Mouse (Mus musculus) adrenal gland, adult 2 months (tissue): ENCODE measurements around the gene Itga5. TPM values are rescaled to one million over a fixed set of nuclear protein-coding genes. Genes with fewer than 3 reads are reported as not detected.

Source experiments
- microRNA-seq, 2 experiments: library from miRNA; unstranded; fragments of <30 nt; microRNA quantifications; one replicate each; pipeline ENCODE4 v1.2.0; 2021
- polyA plus RNA-seq: library from polyadenylated mRNA; depleted of rRNA; stranded (reverse); fragments of >200 nt; gene quantifications from 2 replicates; pipeline ENCODE4 v1.2.3, GENCODE M21; 2012; rRNA removed
- total RNA-seq, 2 experiments: library from RNA; stranded (reverse); gene quantifications; 2 replicates each; pipeline ENCODE4 v1.2.3; 2021

Itga5 gene
- total and polyA plus RNA-seq, 3 experiments = 28.4 to 36.0 (median 33.7) TPM

Small RNA genes within 50 kb of the gene (microRNA-seq; reads per million reads assigned to microRNA genes)
- gene Mir6963 = 0 to 0.83 reads per million in 2 experiments

Other genes with a start within 250 kb of the Itga5 start
- 10 to 100 TPM; 11.0 to 16.7 TPM for gene Smug1, start 199.7 kb downstream of the Itga5 start, total RNA-seq
- gene Smug1, start 199.7 kb downstream of the Itga5 start, polyA plus RNA-seq = 16.6 and 17.1 TPM in 2 replicates
- 10 to 100 TPM; 76.3 to 80.2 TPM for gene Cbx5, start 126.9 kb downstream of the Itga5 start, total RNA-seq
- 4.4 and 4.7 TPM in 2 replicates for gene Cbx5, start 126.9 kb downstream of the Itga5 start, polyA plus RNA-seq
- 100 to 1,000 TPM; 140 to 208 TPM for gene Hnrnpa1, start 126.3 kb downstream of the Itga5 start, total RNA-seq
- gene Hnrnpa1, start 126.3 kb downstream of the Itga5 start, polyA plus RNA-seq = 8.1 TPM in 2 replicates
- gene Nfe2, start 108.4 kb downstream of the Itga5 start, total RNA-seq = under 1 TPM; 0.21 to 0.95 TPM
- 0.38 and 0.83 TPM in 2 replicates for gene Nfe2, start 108.4 kb downstream of the Itga5 start, polyA plus RNA-seq
- 100 to 1,000 TPM; 146 to 152 TPM for gene Copz1, start 94.0 kb downstream of the Itga5 start, total RNA-seq
- gene Copz1, start 94.0 kb downstream of the Itga5 start, polyA plus RNA-seq = 51.3 and 59.7 TPM in 2 replicates
- gene Gpr84, start 56.2 kb downstream of the Itga5 start, total RNA-seq = not detected
- gene Gpr84, start 56.2 kb downstream of the Itga5 start, polyA plus RNA-seq = 0.09 and 0.15 TPM in 2 replicates
- 10 to 100 TPM; 10.1 to 18.3 TPM for gene Zfp385a, start 26.7 kb downstream of the Itga5 start, total RNA-seq
- 16.7 and 17.1 TPM in 2 replicates for gene Zfp385a, start 26.7 kb downstream of the Itga5 start, polyA plus RNA-seq
- not detected for gene Gtsf1, start 63.7 kb upstream of the Itga5 start, total RNA-seq
- gene Gtsf1, start 63.7 kb upstream of the Itga5 start, polyA plus RNA-seq = not detected in 2 replicates
- gene Gtsf2, start 81.7 kb upstream of the Itga5 start, total RNA-seq = not detected
- not detected in 2 replicates for gene Gtsf2, start 81.7 kb upstream of the Itga5 start, polyA plus RNA-seq
- 1 to 10 TPM; 4.7 to 6.5 TPM for gene Nckap1l, start 87.0 kb upstream of the Itga5 start, total RNA-seq
- 2.6 and 3.5 TPM in 2 replicates for gene Nckap1l, start 87.0 kb upstream of the Itga5 start, polyA plus RNA-seq
- gene Pde1b, start 136.3 kb upstream of the Itga5 start, total RNA-seq = 10 to 100 TPM in 1 of 2 experiments, 1 to 10 TPM in 1; 6.8 to 10.4 TPM
- 2.7 and 3.7 TPM in 2 replicates for gene Pde1b, start 136.3 kb upstream of the Itga5 start, polyA plus RNA-seq
- gene Ppp1r1a, start 171.2 kb upstream of the Itga5 start, total RNA-seq = 10 to 100 TPM; 24.4 to 39.6 TPM
- 41.3 and 88.5 TPM in 2 replicates for gene Ppp1r1a, start 171.2 kb upstream of the Itga5 start, polyA plus RNA-seq
- not detected for gene Glycam1, start 198.3 kb upstream of the Itga5 start, total RNA-seq
- not detected in 2 replicates for gene Glycam1, start 198.3 kb upstream of the Itga5 start, polyA plus RNA-seq